Mouse (Mus musculus): Measurements from ENCODE around the gene Vwa3b.

Vwa3b gene

DNA sequence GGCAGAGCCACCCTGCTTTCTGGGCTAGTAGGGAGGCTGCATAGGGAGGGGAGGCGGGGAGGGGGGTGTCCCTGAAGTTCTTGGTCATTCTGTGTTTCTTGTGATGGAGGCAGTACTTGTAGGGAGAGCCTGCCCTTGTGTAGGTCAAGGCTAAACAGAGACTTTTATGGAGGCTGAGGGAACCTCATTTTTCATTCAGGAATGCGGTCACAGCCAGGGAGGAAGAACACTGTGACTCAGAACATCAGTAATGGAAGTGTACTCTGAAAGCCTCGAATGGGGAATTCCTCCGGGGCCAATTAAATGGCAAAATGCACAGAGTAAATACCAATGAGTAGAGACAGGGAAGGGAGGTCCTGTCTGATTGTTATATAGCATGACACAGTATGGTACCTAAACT is 37.4 kb downstream of the Vwa3b start:
- no peak for DNase-seq (ENCODE audit: low spot score)

GRCm38 (mm10) chr1:37065658-37066412 is 39.4 kb downstream of the Vwa3b start:
- no peak for DNase-seq (ENCODE audit: low spot score)

DNA sequence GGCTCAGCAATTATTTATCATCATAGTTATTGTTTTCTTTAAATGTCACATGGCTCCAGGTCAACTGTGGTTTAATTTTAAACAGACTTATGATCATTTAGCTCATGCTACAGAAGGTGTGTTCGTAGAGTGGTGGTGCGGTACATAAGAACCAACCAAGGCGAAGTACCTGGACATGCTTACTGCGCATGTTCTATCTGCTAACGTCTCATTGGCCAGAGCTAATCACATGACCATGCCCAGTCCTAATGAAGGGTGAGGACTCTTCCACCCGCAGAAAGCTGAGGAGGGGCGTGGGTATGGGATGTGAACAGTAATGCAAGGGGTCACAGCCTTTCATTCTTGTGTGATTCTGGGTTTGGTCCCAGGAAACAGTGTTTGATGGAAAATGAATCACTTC is 49.4 kb downstream of the Vwa3b start:
- DNase-seq (ENCODE audit: low spot score), result no peak

DNA sequence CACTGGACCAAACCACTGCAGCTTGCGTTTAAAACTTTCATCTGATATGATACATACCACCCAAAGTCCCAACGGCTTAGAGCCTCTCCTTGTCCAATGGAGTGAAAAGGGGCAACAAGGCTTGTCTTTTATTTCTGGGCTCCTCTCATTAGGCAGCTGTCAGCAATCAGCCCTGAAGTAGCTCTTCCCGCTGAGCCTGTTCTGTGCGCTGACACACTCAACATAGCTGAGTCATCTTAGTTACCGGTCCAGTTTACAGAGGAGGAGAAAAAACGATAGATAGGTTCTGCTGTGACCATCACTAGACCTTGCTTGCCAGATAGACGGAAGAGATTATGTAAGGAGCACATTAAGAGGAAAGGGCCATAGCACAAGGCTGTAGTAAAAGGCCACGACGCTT is 50.9 kb downstream of the Vwa3b start:
- DNase-seq (ENCODE audit: low spot score), result no peak

DNA sequence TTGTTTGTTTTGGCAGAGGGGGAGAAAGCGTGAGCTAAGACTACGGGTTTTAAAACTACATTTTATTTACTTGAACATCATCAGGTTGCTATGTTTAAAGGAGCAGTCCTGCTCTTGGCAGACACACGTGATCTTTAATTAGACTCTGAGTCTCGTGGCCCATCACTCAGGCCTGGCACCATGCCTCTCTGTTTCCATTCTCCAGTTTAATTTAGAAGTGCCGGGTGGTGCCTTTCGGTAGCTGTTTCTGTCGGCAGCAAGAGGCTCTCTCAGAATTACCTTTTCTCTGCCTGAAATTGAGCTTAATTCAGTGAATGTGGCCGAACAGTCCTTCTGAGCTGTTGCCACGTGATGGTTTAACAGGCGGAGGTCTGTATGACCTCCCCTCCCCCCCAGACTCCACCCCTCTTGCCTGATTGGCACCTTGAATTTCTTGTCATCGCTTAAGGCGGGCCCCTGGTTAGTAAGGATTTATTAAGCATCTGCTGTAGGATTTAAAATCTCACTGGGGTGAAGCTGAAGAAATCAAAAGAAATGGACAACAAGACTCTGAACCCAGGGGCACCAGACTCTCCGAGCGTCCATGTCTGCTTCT is 51.7 kb downstream of the Vwa3b start:
- peak; percentile 73 for DNase-seq (ENCODE audit: low spot score)

- no peak for DNase-seq (ENCODE audit: low spot score)
Measured at GRCm38 (mm10) chr1:37080442-37080841, 54.0 kb downstream of the Vwa3b start.

DNA sequence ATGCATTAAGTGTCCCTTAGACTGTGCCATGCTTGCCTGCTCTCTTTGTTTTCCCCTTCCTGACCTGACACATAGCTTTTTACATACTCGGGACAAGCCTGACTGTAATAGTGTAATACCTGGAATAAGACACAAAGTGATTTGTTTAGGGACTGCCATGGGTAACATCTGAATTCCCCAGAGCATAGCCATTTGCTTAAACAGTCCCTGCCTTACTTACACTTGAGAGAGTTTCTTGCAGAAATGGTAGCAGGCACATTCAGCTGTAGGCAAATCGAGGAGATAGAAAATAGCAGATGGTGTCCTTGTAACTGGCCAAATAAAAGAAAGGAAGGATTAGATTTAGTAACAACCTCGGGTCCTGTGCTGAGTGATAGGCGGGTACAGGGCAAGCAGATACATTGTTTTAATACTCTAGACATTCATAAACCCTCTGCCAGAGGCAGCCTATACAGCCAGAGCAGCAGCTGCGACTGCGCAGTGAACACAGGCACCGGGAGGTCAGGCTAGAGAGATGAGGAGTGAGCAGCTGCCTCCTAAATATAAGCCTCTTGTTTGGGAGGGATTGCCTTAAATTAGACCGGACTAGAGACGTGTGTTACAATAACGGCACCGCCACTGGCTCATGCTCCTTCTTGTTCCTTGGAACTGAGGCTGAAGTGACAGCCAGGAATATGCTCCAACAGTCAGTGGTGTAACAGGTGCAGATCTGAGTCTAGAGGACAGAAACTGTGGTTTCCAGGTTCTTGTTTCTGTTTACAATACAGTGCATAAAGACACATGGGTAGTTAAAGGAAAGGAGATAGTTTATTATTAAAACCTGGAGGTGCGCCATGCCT is 55.2 kb downstream of the Vwa3b start:
- DNase-seq (ENCODE audit: low spot score), result no peak

DNA sequence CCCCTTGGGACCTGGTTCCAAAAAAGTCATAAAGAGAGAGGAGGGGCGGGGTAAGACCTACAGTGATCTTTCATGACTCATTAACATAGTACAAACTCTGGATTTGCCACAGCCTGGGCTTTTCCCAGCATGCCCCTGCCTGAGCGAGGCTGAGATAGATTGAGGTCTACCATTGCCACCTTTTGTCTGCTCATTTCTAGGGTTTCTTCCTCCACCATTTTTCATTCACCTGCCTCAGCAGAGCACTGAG is 55.7 kb downstream of the Vwa3b start:
- no peak for DNase-seq (ENCODE audit: low spot score)

- DNase-seq (ENCODE audit: low spot score), result no peak
Measured at GRCm38 (mm10) chr1:37084075-37084474, 57.7 kb downstream of the Vwa3b start.

GRCm38 (mm10) chr1:37085171-37085570 is 58.8 kb downstream of the Vwa3b start:
- DNase-seq (ENCODE audit: low spot score), result no peak

GRCm38 (mm10) chr1:37089191-37089590 is 62.8 kb downstream of the Vwa3b start:
- DNase-seq (ENCODE audit: low spot score), result no peak

DNA sequence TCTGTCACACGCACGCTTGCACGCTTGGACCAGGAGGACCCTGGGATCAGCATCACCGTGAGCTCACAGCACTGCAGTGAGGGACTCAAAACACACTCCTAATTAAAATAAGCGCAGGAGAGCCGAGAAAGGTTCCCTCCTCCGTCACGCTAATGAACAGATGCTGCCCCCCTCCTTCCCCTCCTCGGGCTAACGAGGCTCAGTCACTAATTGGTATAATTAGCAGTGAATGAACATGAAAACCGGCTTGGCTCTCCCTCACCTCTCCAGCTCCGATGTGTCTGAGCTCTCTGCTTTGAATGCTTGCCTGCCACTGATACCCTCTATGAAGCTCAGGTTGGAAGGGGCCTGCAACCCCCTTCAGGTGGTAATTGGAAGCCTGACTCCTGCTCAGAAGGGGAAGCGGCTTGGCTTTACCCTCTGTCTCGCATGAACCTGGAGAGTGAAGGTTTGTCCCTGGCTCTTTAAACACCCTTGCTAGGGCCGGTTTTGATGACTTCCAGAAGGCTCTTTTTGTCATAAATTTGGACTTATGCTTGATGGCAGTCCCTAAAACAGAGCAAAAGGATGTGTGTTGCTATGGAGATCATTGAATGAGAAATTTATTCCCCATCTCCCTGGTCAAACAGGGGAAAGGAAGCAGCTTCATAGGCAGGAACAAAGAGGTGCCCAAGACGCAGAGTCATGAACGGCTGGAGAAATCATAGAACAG is 71.1 kb downstream of the Vwa3b start:
- peak; percentile 45 for DNase-seq (ENCODE audit: low spot score)

- DNase-seq (ENCODE audit: low spot score), result no peak
Measured at GRCm38 (mm10) chr1:37098094-37098555, 71.7 kb downstream of the Vwa3b start.

DNA sequence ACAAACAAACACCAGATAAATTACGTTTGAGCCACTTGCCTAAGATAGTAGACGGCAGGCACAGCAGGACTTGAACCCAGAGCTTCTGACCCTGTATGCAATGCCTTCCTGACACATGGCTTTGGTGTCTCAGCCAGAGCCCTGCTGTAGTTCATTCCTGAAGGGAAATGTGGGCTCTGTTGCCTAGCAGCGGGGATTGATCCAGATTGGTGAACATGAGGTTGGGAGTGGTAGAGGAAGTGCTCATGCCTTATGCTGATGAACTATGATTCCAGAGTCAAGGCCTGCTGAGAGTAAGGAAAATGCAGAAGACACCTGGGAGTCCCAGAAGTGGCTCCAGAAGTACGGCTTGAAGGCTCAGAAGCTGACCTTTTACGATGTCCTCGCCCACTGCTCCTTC is 74.0 kb downstream of the Vwa3b start:
- peak; percentile 41 for DNase-seq (ENCODE audit: low spot score)

DNA sequence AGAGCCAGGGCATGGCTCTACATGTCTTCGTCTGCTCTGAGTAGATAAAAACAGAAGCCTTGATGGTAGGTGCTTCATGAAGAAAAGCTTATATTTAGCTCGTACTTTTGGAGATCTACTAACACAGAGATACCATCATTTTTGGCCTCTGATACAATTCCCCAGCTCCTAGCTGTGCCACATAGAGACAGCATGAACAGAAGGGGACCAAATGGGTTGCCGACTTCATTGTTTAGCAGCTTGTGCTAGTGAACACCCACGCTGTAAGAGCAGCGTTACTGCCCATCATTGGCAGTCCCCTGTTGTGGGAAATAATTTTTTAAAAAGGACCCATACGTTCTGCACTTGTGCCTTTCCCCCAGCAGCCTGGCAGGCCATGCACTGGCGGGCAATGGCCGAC is 74.6 kb downstream of the Vwa3b start:
- peak; percentile 55 for DNase-seq (ENCODE audit: low spot score)

DNA sequence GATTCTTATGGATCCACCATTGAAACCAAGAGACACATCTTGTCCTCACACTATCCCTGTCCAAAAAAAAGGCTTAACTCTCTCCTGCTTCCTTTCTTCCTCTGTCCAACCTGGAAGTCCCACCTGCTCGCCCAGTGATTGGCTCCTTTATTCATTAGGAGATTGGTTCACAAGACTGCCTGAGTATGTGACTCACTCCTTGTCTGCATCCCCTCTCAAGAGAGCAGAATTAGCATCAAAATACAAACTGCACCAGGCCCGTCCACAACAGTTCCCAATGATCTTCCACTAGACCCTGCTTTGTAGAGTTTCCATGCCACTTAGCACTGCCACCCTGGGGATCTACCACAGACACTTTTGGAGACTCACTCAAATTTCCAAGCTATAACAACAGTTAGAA is 75.3 kb downstream of the Vwa3b start:
- DNase-seq (ENCODE audit: low spot score), result no peak

DNA sequence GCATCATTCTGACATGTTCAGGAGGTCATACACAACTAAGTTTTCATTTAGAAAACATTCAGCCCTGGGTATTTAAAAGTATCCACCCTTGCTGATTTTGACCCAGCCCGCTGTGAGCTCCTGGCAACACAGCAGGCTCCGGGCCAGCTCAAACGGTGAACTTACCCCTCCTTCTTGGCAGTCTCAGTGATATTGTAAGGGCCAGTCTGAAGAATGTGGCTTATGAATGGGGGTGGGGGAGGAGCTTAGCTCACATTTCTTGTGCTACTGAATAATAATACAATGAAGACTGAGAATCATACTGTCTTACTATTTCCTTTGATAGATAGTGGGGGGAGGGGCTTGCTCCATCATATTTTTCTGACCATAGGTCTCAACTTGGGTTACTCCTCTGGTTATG is 78.8 kb downstream of the Vwa3b start:
- no peak for DNase-seq (ENCODE audit: low spot score)

DNA sequence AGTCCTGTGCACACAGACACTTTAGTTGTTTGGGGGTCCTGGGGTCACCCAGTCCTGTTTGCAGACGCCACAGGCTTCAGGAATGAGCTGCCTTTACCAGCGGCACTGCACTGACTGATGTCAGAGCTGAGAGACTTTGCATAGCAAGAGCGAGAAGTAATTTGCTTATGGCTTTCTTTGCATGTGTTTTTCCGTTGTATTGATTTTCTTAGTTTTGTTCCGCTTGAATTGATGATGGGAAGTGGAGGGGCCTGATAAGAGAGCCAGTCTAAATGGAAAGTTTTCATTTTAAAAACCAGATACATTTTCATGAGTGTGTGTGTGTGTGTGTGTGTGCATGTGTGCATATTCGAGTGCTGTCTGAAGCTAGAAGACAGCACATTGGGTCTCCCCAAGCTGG is 87.4 kb downstream of the Vwa3b start:
- no peak for DNase-seq (ENCODE audit: low spot score)

DNA sequence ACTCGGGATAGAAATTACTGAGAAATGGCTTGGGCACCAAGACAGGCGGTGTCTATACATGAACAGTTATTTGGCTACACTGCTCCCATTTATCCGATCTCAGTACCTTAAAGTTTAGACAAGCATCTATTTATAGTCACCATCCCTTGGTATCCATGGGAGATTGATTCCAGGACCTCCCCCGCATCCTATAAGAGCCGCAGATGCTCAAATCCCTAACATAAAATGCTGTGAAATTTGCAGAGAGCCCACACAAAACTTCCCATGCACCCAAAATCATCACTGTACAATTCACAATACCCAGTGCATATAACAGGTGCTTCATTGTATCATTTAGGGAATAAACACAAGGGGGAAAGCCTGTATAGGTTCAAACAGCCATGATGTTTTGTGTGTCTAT is 89.5 kb downstream of the Vwa3b start:
- no peak for DNase-seq (ENCODE audit: low spot score)

- no peak for DNase-seq (ENCODE audit: low spot score)
Measured at GRCm38 (mm10) chr1:37116574-37116973, 90.2 kb downstream of the Vwa3b start.

GRCm38 (mm10) chr1:37117964-37118363 is 91.6 kb downstream of the Vwa3b start:
- no peak for DNase-seq (ENCODE audit: low spot score)

GRCm38 (mm10) chr1:37122306-37122705 is 95.9 kb downstream of the Vwa3b start:
- no peak for DNase-seq (ENCODE audit: low spot score)

DNA sequence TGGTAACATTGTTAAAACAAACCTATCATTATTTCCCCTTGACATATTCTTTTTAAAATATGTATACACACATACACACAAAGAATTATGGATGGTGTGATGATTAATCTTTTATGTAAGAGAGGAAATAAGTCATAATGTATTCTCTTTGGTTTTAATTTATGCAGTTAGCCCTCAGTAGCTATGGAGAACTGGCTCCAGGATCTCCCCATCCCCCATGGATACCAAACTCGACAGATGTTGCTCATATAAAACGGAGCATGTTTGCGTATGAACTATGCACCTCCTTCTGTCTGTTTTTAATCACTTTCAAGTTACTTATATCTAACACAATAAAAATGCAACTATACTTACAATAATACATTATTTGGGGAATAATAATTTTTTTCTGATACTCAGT is 96.4 kb downstream of the Vwa3b start:
- DNase-seq (ENCODE audit: low spot score), result no peak

Measured in layer of hippocampus, adult 11-12 months (tissue).